Mouse (Mus musculus) spleen, postnatal 14 days (tissue): ENCODE data around the gene Glb1.
"Not testable (repeated sequence)": the region's sequence is repeated elsewhere in the genome, so short reads cannot be mapped to it uniquely, and the experiment has no call there.

Source experiments
- DNase-seq, 2 experiments: peaks; one replicate each; pipeline ENCODE4 v3.0.0; 2021 to 2022; ENCODE audit warnings: low spot score in 2 of 2

Gene Glb1

GRCm38 (mm10) chr9:114400949-114401684 is at the start of gene Glb1, which contains the start of gene Tmppe:
Gene Glb1 (plus strand): TSS chr9:114401076.
Gene Tmppe (plus strand): TSS chr9:114401105.
- peak; percentile 49 to 66 for DNase-seq

GRCm38 (mm10) chr9:114367783-114368470 is 32.9 kb upstream of the Glb1 start:
- DNase-seq = peak; percentile 23 to 33

- no peak for DNase-seq
These were observed 32.4 kb upstream of the Glb1 start for GRCm38 (mm10) chr9:114368471-114368858.

- DNase-seq = not testable (repeated sequence)
These were observed 31.5 kb upstream of the Glb1 start for GRCm38 (mm10) chr9:114369389-114369788.

DNA sequence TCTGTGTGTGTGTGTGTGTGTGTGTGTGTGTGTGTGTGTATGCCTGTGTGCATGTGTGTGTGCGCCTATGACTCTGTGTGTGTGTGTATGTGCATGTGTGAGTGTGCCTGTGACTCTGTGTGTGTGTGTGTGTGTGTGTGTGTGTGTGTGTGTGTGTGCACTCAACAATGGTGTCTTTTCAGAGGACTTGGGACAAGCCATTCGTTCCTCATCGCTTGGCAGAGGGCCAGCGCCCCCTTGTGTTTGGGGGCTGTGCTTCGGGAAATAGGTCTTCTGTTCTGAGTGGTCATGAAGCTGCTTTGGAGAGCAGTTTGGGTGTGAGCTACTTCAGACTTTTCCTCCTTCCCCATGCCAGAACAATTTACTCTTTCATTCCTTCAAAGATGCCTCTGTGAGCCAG is 29.2 kb upstream of the Glb1 start:
- not testable (repeated sequence) for DNase-seq

DNA sequence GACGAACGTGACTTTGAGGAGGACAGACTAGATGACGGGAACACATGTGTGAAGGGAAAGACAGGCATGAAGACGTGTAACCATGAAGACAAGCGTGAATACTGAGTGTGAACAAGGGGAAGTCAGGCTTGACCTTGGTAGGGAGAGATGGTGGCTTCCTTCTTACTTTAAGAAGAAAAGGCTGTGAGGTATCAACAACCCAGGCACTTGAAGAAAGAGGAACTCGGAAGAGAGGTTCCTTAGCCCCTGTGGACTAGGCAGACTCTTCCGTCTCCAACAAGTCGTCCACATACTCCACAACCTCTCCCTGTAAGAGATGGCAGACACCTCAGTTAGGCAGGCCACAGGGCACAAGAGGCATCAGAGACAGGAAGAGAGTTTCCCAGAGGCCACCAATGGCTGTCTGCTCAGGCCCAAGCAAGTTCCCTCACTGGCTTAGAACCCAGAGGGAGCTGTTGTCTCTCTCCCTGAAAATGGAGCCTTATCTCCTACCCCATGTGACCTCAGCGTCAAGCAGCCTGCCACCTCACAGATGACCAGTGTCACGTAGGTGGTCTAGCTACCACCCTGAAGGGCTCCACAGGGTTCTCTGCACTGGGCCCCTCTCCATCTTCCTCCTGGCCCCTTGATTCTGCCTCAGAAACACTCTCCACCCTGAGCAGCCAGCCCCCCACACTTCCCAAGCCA is 25.5 kb upstream of the Glb1 start:
- DNase-seq = no peak

DNA sequence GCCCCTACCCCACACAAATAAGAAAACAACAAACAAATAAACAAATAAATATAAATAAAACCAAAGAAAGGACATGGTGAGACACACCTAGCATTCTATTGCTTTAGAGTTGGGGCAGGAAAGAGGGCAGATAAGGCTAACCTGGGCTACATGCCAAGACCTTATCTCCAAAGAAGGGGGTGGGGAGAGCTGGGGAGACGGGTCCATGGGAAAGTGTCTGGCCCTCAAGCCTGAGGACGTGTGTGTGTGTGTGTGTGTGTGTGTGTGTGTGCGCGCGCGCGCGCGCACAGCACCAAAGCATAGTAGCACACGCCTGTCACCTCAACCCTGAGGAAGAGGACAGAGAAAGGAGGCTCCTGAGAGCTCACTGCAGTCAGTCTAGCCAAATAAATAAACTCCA is 23.7 kb upstream of the Glb1 start:
- no peak for DNase-seq

- no peak for DNase-seq
These were observed 21.0 kb upstream of the Glb1 start for GRCm38 (mm10) chr9:114379871-114380270.

DNA sequence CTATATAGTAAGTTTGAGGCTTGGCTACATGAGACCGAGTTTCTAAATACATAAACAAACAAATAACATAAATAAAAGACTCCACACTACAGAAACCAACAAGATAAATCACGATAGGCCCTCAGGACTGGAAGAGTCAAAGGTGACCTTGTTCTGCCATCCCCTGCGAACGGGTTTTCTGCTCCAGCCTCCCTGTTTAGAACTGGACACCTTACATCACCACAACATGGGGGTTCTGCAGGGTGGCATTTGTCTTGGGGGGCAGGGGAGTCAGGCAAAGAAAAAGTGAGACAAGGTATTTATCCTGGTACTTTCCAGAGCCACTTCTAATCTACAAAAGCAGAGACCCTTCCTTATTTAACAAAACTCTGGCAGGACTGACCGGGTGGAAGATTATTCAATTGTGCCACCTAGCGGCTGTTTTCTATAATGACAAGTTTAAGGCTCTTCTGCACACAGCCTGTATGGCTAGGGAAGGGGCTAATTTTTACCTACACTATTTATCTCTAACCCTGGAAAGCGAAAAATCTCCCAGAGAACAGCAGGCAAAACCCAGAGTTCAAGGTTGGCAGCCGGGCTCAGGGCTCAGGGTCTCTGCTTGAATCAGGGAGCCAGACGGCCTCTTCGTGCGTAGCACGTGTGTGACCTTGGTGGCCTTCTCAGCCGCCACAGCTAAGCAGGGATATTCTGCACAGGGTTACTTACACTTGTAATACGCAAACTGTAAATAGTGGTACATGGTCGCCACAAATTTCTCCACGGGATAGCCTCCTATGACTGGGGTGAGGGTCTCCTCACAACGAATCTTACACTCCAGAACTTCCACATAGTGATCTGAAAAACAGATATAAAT is 19.8 kb upstream of the Glb1 start:
- DNase-seq = no peak

DNA sequence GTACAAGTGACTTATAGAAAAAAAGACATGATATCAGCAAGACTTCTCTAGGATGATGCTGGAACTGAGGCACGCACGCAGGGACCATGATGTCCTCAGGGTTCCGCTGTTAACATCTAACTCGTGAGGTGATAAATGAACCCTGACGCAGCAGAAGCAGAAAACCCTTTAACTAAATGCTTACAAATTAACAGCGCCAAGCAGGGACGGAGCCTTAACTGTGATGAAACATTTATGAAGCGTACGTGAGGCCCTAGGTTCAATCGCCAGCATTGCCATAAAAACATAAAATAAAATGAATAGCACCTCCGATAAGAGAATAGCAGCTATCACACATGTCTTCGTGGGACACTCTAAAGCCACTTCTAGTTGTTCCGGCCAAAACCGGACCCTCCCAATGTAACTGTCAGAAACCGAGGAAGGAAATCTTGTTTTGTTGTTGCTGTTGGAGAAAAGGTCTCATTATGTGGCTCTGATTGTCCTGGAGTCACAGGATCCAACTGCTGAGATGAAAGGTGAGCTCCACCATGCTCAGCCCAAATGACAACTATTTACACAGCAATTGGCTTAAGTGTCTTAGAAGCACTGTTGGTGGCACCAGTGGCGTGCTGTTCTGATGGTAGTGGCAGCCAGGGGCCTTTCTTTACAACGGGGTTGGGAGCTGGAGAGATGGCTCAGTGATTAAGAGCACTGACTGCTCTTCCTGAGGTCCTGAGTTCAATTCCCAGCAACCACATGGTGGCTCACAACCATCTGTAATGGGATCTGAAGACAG is 17.8 kb upstream of the Glb1 start:
- DNase-seq = no peak

- DNase-seq = no peak
These were observed 16.2 kb upstream of the Glb1 start for GRCm38 (mm10) chr9:114384691-114385090.

DNA sequence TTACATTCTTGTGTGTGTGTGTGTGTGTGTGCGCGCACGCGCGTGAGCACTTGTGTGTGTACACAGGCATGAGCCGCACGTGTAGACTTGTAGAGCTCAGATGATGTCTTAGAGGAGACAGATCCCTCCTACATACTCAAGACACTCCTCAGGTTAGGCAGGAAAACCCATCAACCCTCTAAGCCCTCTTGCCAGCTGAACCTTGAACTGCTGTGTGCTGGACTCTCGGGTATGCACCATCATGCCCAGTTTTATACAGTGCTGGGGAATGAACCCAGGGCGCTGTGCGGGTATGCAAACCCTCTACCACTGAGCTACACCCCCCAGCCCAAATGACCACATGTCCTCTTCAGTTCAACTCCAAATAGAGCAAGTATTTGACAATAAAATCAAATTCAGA is 15.7 kb upstream of the Glb1 start:
- no peak for DNase-seq

DNA sequence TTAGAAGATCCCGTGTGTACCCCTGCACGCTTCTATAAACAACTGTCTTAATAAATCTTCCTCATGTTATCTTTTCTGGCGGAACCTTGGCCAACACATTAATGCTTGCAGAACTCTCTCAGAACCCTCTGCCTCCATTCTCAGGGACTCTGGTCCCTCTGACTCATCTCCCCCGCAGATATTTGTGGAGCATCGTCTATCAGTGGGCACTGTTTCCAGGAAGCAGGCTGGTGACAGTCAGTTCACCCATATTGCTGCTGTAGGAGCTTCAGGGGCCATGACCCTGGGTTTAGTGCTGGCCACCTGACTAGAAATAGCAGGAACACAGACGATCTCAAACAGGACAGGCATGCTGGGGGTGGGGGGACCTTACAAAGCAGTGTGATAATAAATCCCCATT is 13.8 kb upstream of the Glb1 start:
- DNase-seq = no peak

GRCm38 (mm10) chr9:114388288-114388687 is 12.6 kb upstream of the Glb1 start:
- DNase-seq = no peak

DNA sequence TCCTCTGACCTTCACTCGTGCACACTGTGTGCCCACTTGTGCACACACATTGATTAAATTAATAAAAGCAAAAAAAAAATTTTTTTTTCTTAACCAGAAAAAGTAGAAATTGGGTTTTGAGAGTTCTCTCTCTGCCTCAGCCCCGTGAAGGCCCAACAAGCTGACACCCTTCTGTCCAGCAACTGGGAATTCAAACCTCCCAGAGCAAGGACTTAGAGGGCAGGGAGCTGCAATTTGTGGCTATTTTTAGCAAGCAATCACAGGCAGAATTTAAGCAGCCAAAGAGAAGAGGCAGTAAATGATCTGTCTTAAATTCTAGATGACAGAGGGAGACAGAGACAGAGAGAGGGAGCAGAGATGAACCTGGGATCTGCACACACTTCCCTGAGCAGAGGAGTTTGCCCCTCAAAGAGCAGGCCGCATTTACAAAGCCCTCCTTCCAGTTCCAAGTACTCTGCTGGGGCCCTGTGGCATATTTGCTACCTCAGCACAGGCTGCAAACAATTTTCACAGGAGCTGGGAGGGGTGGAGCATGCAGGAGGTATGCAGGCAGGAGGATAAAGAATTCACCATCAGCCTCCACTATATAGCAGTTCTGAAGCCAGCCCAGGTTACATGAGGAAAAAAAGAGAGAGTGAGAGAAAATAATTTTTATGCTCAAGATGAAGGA is 12.0 kb upstream of the Glb1 start:
- DNase-seq = no peak

GRCm38 (mm10) chr9:114389371-114389904 is 11.4 kb upstream of the Glb1 start:
- no peak for DNase-seq

GRCm38 (mm10) chr9:114389905-114390748 is 10.7 kb upstream of the Glb1 start, which contains the start of gene Crtap:
Gene Crtap (minus strand): TSS chr9:114390675.
- DNase-seq = peak; percentile 22 to 40

DNA sequence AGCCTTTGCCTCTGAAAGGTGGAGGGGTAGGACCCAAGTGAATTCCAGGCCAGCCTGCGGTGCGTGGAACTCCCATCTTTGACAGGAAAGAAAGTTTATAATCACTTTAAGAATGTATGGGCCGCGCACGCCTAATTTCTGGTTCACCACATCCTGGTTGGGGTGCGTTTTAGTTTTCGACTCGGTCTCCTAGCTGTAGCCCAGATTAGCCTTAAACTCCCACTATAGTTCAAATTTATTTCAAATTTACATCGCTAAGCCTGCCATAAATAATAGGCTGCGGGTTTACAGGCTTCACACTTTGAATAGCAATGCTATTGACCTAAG is 10.2 kb upstream of the Glb1 start:
- DNase-seq = no peak

- not testable (repeated sequence) for DNase-seq
These were observed 6.7 kb upstream of the Glb1 start for GRCm38 (mm10) chr9:114394136-114394535.
